Mouse (Mus musculus) embryonic fibroblast, embryonic 13.5 days (primary cell): ENCODE measurements around the gene Nat10. TPM values are rescaled to one million over a fixed set of nuclear protein-coding genes. Genes with fewer than 3 reads are reported as not detected.

ENCODE experiments used
- H3K27ac ChIP-seq: 2 replicates; pipeline ENCODE4 v1.5.1; 2012; ENCODE audit warnings: low read length, control low read depth, inconsistent platforms; ENCODE audit not compliant: insufficient read depth
- H3K4me1 ChIP-seq: 2 replicates; pipeline ENCODE4 v1.6.1; 2011; ENCODE audit warnings: low read length; ENCODE audit not compliant: control insufficient read depth, insufficient read depth
- H3K4me3 ChIP-seq: 2 replicates; pipeline ENCODE4 v1.5.1; 2011; ENCODE audit warnings: mild to moderate bottlenecking, control low read depth, low read length; ENCODE audit not compliant: insufficient read depth
- CTCF ChIP-seq: IDR thresholded peaks from 2 replicates; pipeline ENCODE4 v1.5.1; 2011; ENCODE audit warnings: mild to moderate bottlenecking, control low read depth, low read length, moderate library complexity, borderline replicate concordance; ENCODE audit not compliant: insufficient read depth
- POLR2A ChIP-seq: IDR thresholded peaks from 2 replicates; pipeline ENCODE4 v1.6.1; 2011; ENCODE audit warnings: low read depth, mild to moderate bottlenecking, control low read depth, low read length, moderate library complexity
- polyA plus RNA-seq: library from polyadenylated mRNA; stranded (reverse); fragments of >200 nt; gene quantifications from 2 replicates; pipeline ENCODE4 v1.2.4, GENCODE M21; 2011; ENCODE audit warnings: low read depth; ENCODE audit not compliant: missing spikeins, insufficient read length

Nat10 gene
- polyA plus RNA-seq, 1 experiment = 32.9 TPM

- TF ChIP-seq POLR2A = no peak
- no peak for TF ChIP-seq CTCF
- Histone ChIP-seq H3K27ac (no peak overlapping the region), H3K4me1 (peaks cover 19% of the 10 kb centered on the region), H3K4me3 (no peak overlapping the region)
Measured at GRCm38 (mm10) chr2:103672573-103673119, 88.4 kb downstream of the Nat10 start.

Other genes starting within 250 kb of the Nat10 start
- gene Abtb2, start 195.0 kb downstream of the Nat10 start, polyA plus RNA-seq = 3.9 and 4.4 TPM in 2 replicates
- 463 and 498 TPM in 2 replicates for gene Caprin1, start 36.4 kb upstream of the Nat10 start, polyA plus RNA-seq
- 0.84 TPM in 1 of 2 replicates, not detected in the other for gene Lmo2, start 196.7 kb upstream of the Nat10 start, polyA plus RNA-seq